Mouse (Mus musculus) thymus, postnatal 25 days (tissue): ENCODE measurements around the gene Ncan.

Experiments
- DNase-seq: peaks from one replicate; pipeline ENCODE4 v3.0.0; 2022

Gene Ncan

DNA sequence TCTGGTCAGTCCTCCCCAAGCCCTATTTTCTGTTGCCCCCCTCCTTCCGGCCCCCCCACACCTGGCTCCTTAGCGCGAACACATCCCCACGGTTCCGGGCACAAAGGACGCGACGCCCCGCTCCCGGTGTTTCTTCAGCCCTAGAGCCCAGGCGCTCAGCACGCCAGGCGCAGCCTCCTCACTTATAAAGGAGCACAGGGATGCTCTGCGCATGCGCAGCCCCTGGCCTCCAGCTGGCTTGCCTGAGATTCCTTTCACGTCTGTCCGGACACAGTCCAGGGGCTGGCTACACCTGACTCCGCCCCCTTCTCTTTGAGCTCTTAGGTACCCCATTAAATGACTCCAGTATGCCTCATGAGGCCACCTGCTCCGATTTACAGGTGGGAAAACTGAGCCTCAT, at the start of gene Ncan:
TSS of gene Ncan (minus strand) at position 207 of the 400 bp plus-strand sequence.
- no peak for DNase-seq

DNA sequence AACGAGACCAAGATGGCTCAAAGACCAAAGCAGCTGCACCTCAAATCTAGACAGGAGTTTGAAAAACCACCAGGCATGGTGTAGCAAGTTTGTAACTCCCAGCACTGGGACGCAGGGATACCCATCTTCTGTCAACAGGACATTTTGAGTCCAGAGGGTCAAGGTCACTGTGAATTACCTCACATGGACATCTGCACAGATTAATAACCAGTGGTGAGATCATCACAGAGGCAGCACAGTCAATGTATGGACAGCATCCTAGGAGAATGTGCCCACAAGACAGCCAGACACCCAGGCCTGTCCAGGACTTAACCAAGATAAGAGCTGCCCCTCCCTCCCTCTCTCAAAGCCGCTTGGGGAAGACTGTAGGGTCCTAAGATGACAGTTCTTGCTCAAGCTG, 49.4 kb upstream of the Ncan start:
- no peak for DNase-seq

DNA sequence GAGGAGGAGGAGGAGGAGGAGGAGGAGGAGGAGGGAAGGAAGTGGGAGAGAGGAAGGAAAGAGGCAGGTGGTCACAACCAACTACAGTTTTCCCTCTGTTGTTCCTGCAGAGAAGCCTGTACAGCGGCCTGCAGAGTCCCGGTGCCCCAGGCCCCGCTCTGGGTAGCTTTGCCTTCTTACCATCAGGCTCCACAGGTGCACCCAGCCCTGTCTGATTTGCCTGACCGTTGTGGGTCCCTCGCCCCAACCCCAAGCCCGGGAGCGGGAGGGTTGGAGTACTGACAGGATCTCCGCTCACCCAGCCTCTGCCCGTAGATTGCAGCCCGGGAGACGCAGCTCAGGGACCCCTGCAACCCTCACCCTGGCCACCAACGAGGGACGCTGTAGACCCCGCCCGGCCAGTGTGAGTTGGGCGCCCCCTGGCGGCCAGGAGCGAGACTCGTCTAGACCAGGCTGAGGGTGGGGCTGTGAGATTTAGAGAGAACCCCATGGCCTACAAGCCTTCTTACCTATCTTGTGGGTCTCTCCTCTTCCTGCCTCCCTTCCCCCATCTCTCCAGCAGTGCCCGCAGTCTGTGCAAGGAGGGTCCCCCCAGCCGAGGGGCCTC, 45.9 kb upstream of the Ncan start:
- DNase-seq = peak; percentile 86

DNA sequence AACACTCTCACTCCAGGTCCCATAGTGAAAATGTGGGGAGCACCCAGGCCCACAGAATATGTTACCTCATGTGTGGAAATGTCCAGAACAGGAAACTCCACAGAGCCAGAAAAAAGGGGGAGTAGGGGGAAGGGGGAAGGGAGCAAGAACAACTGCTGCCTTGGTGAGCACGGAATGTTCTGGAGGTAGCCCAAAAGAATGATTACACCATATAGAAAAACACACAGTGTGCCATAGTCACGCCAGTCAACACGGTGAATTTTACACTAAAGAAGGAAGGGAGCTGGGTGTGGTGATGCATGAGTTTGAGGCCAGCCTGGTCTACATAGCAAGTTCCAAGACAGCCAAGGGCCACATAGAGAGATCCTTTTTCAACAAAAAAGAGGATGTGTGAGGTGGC, 42.6 kb upstream of the Ncan start:
- DNase-seq = no peak

DNA sequence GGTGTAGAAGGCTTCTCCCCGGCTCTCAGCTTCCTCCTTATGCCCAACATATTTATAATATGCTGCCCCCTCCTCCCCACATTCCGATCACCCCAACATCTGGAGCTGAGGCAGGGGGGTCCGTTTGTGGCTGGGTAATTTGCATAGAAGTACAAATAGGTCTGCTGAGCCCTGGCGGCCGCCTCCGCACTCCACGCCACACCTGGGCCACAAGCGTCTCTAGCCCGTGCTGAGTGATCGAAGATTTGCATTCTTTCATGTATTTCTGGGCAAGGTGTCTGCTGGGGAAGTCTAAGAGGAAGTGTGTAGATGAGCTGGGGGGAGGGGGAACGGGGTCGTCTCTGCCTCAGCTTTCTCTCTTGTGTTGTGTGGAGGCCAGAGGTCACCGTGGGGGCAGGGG, 39.3 kb upstream of the Ncan start:
- DNase-seq = peak; percentile 55

DNA sequence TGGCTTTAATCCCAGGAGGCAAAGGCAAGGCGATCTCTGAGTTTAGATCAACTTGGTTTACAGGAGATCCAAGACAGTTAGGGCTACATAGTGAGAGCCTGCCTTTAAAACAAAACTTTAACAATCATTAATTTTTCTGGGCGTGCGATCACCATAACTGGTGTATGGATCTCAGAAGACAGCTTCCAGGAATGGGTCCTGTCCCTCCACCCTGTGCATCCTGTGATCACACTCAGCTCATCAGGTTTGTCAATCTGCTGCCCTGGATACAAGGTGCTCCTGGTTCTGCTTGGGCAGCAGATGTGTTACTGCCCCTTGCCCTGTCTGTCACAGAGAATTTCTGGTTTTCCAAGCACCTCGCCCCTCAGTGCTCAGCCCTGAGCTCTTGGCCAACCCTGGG, 38.5 kb upstream of the Ncan start:
- DNase-seq = no peak

DNA sequence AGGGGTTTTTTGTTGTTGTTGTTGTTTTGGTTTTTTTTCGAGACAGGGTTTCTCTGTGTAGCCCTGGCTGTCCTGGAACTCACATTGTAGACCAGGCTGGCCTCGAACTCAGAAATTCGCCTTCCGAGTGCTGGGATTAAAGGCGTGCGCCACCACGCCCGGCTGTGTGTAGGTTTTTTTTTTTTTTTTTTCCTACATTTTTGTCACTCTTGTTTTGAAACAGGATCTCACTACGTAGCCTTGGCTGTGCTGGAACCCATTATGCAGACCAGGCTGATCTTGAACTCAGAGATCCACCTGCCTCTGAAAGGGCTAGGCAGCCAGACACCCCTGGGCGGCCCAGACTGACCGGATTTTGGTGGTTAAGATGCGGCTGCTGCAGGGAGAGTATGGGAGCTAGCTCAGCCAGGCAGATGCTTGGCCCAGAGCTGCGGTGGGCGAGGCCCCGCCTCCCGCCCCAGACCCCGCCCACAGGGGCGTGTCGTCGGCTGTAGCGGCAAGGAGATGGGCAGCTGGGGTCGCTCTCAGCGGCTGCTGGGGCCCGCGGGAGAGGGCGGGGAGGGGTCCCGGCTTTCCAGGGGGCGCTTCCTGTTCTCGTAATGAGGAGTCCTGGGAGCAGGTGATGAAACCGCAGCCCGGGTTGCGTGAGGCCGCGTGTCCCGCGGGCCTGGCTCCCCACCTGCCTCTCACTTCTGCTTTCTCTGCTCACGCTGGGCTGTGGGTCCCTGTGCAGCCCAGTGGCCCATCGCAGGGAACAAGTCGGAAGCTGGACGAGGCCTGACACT, 37.6 kb upstream of the Ncan start:
- DNase-seq = peak; percentile 92

DNA sequence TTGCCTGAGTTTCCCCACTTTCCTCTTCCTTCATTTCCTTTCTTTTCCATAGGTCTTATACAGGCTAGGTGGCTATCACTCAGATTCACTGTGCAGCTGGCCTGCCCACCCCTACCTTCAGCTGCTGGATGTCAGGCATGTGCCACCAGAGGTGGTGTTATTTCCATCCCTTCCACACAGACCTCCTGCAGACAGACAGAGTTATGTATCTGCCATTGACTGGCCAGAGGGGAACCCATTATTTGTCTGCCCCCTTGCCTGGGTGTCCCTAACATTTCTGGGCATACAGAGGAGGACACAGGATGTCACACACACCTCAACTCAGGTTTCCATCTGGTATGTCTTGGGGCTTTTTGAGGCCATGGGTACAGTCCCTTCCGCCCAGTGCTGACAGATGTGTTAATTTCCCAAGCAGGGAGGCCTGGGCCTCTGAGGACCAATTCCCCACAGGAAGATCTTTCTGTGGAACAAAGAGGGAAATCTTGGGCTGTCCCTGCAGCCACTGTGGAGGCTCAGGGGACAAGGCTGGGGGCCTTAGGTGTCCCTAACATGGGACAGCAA, 36.6 kb upstream of the Ncan start:
- DNase-seq = no peak

DNA sequence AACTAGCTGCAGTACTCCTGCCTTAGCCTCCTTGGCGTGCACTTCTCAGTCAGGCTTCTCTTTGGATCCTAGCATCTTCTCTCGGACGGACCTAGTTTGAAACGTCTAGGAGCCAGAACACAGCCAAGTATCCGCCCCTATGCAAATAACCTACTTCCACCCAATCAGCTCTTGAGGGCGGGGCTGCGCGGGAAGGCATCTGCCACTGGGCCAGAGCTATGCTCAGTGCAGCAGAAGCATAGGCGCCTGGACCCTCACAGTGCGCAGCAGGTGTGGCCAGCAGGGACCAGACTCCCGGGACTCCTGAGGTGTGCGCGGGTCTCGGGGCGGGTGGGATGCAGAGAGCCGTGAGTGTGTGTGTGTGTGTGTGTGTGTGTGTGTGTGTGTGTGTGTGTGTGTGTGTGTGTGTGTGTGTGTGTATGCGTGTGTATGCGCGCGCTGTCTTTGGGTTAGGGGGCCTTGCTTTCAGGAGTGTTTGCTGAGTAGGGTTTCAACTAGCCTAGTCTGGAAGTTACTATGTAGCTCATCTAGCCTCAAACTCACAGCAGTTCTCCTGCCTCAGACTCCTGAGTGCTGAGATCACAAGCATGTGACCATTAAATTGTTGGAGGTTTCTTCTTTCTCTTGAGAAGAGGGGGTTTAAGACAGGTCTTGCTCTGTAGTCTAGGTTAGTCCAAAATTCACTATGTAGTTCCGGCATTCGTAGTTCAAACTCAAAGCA, 32.0 kb upstream of the Ncan start:
- DNase-seq = peak; percentile 83

DNA sequence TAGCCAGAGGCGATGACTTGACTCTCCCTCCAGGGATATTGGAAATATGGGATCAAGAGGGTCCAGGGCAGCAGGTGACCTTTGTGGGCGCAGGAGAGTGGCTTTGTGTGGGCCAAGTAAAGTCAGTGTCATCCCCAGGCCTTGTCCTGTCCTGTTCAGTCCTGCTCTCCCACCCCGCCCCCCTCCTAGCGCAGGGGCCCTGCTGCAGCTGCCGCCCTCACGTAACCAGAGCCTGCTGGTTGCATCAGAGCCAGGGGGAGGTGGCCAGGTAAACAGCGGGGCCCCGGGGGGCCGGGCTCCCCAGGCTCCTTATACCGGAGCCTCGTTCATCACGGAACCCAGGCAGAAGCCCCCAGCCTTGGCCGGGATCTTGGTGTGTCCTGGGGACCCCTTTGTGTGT, 29.5 kb upstream of the Ncan start:
- DNase-seq = no peak

DNA sequence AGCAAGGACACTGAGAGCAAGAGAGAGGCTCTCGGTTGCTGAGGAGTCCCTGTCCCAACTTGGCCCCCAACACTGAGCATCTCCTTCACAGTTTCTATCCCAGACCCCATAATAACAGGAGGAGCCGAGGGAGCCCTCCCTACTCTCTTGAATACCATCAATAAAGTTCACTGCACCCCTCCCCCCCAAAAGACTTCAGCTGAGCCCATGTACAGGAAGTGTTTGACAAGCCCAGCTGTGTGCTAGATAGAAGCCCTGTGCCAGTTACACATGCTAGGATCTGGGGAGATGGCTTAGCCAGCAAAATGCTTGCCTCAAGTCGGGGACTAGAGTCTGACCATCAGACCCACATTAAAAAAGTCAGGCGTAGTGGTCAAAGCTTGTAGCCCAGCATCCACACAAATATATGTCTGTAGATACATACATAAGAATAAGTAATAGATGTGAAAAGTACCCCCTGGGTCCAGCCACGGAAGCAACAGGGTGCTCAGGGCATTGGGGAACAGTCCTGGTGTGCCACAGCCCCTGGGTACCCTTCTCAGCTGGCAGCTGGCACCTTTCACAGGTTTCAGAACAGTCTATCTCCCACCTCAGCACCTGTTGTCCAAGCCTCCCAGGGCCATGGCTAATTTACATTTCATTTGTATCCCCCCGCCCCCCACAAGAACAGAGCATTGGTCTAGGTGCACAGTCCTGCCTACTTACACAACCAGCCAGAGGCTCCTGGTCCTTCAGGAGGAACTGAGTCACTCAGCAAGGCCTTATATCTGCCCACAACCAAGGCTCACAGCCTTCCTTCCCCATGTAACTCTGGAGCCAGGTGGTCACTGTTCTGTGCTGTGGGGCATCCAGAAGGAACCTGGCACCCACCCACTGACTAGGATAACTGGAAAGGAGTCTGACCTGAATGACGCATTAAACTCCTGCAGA, 27.3 kb upstream of the Ncan start:
- peak; percentile 44 for DNase-seq

DNA sequence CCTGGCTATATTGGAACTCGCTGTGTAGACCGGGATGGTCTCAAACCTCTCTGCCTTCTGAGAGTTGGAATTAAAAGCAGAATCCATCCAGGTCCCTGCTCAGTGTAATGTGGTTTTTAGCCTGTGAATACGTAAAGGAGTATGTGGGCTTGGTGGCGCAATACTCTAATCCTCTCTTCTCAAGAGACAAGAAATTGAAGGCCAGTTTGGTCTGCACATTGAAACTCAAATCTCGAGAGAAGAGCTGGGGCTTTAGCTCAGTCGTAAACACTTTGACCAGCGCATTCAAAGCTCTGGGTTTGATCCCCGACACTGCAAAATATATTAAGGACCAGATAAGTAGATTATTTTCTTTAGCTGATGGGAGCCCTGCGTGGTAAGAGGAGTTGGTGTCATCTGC, 19.3 kb upstream of the Ncan start:
- no peak for DNase-seq

DNA sequence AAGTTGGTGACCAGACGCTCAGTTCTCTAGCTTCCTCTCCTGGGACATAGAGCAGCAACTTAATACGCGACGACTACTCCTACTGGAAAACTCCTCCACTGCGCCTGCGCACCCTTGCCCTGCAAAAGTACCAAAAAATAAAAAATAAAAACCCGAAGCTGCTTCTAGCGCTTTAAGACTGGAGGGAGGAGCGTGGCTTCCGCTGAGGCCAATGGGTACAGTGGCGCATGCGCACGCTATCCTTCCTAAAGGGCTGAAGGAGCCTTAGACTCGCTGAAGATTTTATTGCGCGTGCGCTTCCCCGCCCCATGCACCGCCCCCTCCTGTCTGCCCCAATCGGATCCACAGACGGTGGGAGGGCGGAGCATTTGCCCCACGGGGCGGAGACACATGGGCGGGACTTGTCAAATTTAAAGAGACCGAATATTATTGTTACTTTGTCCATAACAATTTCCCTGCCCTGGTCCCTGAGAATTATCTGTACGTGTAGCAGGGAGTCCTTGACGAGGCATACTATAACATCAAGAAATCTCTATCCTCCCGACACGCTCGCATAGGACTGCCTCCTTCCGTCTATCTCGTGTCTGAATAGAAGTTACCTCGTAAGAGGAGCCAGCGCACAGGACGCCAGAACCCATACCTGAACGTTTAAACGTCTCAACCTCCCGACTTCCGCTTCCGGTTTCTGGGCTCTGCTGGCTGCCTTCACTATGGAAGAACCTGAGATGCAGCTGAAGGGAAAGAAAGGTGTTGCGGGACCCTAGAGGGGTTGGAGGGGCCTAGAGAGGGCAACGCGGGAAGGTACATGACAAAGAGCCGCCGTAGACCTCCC, 18.6 kb upstream of the Ncan start, which contains the start of the genes Rfxank, Borcs8 and Mef2b:
TSS of gene Rfxank (minus strand) at position 129 of the 832 bp plus-strand sequence.
TSS of gene Borcs8 (plus strand) at position 474 of the 832 bp plus-strand sequence.
TSS of gene Mef2b (plus strand) at position 686 of the 832 bp plus-strand sequence.
- DNase-seq = peak; percentile 99

DNA sequence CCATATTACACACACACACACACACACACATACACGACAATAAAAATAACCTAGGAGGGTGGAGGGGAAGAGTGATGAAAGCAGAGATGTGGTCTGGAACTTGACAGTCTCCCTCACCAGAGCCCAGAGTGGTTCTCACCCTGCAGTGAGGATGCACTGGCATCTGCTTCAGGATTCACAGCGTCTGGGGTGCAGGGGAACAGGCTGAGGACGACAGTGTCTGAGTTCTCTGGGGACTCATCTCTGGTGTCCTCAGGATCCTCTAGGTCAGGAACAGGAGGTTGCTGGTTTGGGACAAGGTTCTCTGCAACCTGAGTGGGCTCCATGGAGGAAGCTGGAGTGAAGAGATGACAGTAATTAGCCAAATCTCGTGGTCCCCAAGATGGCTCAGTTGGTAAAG, 17.2 kb upstream of the Ncan start:
- DNase-seq = no peak

DNA sequence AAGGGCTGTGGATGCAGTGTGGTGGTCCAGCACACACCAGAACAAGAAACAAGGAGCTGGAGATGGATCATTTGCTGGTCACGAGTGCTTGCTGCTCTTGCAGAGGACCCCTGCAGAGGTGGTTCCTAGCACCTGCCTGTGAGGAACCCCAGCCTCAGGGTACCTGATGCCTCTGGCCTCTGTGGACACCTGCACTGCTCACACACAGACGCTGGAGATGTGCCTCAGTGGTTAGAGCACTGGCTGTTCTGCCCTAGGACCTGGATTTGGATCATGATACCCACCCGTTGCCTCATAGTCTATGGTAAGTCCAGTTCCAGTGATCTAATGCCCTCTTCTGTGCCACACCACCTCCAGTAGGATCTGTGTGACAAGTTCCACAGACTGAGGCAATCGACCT, 15.9 kb upstream of the Ncan start:
- DNase-seq = no peak

DNA sequence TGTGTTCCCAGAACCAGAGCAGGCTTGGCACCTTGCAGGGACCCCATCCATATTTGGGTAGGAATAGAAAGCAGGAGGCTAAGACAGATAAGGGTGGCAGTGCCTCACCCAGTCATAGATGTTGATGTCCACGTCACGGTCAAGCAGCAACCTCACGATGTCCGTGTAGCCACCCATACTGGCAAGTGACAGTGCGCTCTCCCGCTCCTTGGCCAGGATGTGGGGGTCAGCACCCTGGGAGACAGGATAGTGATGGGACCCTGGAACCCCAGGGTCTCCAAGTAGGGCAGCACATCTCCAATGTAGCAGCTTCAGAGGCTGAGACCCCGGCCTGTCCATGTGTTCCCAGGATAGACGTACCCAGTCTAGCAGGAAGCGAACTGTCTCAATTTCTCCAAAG, 14.3 kb upstream of the Ncan start:
- DNase-seq = no peak

DNA sequence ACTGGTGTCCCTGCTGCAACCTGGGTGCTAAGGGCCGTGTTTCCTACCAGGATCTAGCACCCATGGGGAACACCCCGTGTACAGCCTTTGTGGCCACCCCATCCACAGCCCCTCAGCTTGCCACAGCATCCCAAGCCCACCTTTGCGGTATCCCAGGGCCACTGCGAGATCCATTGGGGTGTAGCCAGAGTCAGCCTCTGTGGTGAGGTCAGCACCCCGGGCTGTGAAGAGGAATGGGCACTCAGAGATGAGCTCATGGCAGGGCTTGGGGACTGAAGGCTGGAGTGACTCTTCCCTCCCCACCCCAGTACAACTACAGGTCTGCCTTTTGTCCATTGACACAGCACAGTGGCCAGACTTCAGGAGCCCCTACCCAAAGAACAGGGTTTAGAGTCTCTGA, 13.4 kb upstream of the Ncan start:
- DNase-seq = no peak

DNA sequence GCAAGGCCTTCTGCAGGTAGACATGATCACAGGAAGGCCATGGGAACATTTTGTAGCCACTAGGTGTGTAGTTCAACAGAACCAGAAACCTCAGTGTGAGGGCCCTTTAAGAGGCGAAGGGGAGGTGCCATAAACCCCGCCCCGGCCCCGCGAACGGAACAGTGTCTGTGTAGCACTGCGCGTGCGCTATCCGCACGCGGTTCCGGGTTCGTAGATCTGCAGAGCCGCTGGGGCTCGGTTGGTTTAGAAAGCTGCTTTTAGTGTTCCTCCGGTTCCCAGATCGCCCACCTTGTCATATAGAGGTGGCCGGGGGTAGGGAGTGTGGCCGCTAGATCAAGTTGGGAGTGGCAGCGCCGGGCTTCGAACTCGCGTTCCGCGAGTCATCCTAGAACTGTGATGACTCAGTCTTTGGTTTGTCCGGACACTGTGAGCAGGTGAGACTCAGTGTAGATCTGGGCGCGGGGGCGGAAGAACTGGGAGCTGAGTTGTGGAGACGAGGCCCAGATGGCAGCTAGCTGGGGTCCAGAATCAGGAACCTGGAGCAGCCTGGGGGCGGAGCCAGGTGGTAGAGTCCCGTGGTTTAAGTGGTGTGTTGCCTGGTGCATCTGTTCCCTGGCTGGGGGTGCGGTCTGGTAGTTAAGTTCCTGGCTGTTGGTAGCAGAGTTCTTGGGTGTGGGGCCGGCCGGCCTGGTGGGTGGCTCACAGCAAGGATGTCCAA, 10.7 kb upstream of the Ncan start, which contains the start of gene Nr2c2ap:
TSS of gene Nr2c2ap (plus strand) at position 168 of the 718 bp plus-strand sequence.
- peak; percentile 82 for DNase-seq

DNA sequence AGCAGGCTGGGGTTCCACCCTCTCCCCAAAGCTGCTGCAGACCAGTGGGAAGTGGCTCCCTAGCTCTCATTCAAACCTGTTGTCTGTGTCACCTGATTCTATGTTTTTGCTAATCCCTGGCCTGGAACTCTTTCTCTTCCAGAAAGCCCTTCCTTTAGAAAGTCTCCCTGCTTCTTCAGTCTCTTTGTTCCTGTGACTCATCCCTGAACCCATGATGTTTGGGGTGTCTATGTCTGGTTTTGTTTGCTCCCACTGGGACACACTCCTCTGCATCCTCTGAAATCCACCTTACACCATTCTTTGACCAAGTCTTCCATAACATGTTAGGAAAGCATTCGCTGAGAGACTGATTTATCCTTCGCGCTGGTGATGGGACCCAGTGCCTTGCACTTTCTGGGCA, 9.4 kb upstream of the Ncan start:
- DNase-seq = no peak

DNA sequence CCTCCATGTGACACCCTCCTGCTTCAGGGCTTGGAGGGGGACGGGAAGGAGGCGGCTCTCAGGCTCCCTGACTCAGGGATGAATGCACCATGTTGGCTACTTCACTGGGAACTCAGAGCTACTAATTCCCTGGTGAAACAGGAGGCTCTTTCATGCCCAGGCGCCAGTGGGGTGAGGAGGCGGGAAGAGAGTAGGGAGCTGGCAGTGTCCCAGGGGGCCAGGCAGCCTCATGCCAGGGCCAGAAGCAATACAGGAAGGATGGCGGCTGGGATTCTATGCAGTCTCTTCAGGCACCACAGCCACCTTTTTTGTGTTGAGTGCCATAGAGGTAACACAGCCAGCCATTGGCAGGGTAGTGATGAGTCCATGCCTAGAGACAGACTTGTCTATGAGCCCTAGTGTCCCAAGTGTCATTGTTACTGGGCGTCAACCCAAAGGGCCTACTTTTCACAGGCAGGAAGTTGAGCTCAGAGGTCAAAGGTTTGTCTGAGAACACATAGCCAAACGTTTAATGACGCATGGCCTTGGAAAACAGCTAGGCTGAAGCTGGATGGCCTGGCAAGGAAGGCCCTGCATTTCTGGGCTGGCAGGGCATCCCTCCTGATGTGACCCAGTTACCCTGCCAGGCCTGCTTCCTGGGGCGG, 8.8 kb upstream of the Ncan start:
- no peak for DNase-seq
